Comparison of ENCODE assay signal across 20 mouse cellular contexts in the genomic region with DNA sequence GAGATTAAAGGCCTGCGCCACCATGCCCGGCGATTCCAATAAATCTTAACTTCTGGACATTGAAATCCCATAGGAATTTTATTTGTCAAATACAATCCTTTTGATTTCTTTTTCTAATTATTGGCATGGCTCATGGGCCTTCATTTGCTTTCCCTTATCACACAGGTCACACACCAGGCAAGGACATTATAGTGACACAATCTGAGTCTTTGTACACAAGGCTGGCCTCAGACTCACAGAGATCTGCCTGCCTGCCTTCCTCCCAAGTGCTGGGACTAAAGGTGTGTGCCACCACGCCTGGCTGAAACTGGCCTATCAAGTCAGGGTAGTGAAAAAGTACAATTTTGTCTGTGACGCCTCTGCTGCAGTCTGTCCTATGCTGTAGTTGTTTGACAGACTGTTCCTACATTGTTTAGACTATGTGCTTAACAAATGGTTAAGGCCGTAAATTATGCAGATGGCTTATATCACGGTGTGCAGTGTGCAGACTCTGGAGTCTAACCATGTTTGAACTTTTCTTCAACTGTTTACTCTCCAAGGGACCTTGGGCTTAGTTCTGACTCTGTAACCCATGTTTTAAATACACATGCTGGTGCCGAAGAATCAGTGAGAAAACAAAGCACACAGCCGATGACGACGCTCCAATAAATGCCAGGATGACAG.
DNase-seq lines count a peak whose midpoint lies in the region; ATAC-seq and TF ChIP-seq lines count a peak whose summit lies in the region.
"Had no signal": no experiment of that assay in that cellular context is flagged by ENCODE, and none has a peak within 500 bp of the region (broad histone marks: within the 10 kb centered on the region; RNA-seq: fewer than 3 reads in every experiment).

No protein-coding gene starts in this region.

- no peak overlapping the region for H3K9ac ChIP-seq in kidney, postnatal 0 days (ENCODE audit: low read depth, low read length)
- no peak overlapping the region for H3K9ac ChIP-seq in lung, embryonic 16.5 days (ENCODE audit: low read length)
- H3K9ac ChIP-seq in stomach, embryonic 15.5 days, result no peak overlapping the region
- H3K9ac ChIP-seq: forebrain, embryonic 13.5 days; limb, embryonic 12.5 days had no signal

- H3K36me3 ChIP-seq in kidney, postnatal 0 days (ENCODE audit: insufficient read depth, low read length), result no peaks in the 10 kb centered on the region
- H3K36me3 ChIP-seq in lung, embryonic 16.5 days (ENCODE audit: control insufficient read depth, insufficient read depth, low read length), result peaks cover 5% of the 10 kb centered on the region
- peaks cover 20% of the 10 kb centered on the region for H3K36me3 ChIP-seq in stomach, embryonic 15.5 days

- no peak; the same call in 1 of the 2 replicates for ATAC-seq in kidney, postnatal 0 days (replicated peaks; ENCODE audit: low FRiP score, low read depth)
- ATAC-seq in lung, embryonic 16.5 days (ENCODE audit: low read depth), result peak; percentile 58
- ATAC-seq in stomach, embryonic 15.5 days (ENCODE audit: insufficient read depth, low FRiP score, low read depth), result peak; percentile 80
- ATAC-seq: CD4-positive, CD25-positive, alpha-beta regulatory T cell, adult 4 months; forebrain, embryonic 13.5 days; inflammation-experienced regulatory T-cells, adult 6 months had no signal

- H3K27me3 ChIP-seq in kidney, postnatal 0 days (ENCODE audit: insufficient read depth, low read length), result no peaks in the 10 kb centered on the region
- no peaks in the 10 kb centered on the region for H3K27me3 ChIP-seq in lung, embryonic 16.5 days (ENCODE audit: control insufficient read depth, insufficient read depth, low read depth, low read length)
- H3K27me3 ChIP-seq in stomach, embryonic 15.5 days (replicated peaks), result no peaks in the 10 kb centered on the region
- H3K27me3 ChIP-seq: forebrain, embryonic 13.5 days; limb, embryonic 12.5 days; megakaryocyte, embryonic 14.5 days had no signal

- H3K9me3 ChIP-seq in kidney, postnatal 0 days (replicated peaks; ENCODE audit: low read length), result no peaks in the 10 kb centered on the region
- no peaks in the 10 kb centered on the region for H3K9me3 ChIP-seq in lung, embryonic 16.5 days (ENCODE audit: control insufficient read depth, low read length)
- H3K9me3 ChIP-seq in stomach, embryonic 15.5 days, result no peaks in the 10 kb centered on the region
- H3K9me3 ChIP-seq: forebrain, embryonic 13.5 days; G1E; hindbrain, embryonic 10.5 days; limb, embryonic 12.5 days; megakaryocyte, embryonic 14.5 days had no signal

- TF ChIP-seq CTCF in kidney, postnatal 0 days (IDR thresholded peaks at IDR 0.05; ENCODE audit: low read depth), result no peak

- 48% methylated on average over 11 of the region's 11 CpGs for WGBS in kidney, postnatal 0 days
- WGBS in lung, embryonic 16.5 days, result 47% methylated on average over 11 of the region's 11 CpGs
- 27% methylated on average over 11 of the region's 11 CpGs for WGBS in stomach, embryonic 15.5 days

- no peaks in the 10 kb centered on the region; the same call in 1 of the 2 replicates for H3K4me1 ChIP-seq in kidney, postnatal 0 days (replicated peaks; ENCODE audit: insufficient read depth, low read length)
- peaks cover 11% of the 10 kb centered on the region for H3K4me1 ChIP-seq in lung, embryonic 16.5 days (replicated peaks; ENCODE audit: control insufficient read depth, insufficient read depth, low read length)
- peaks cover 27% of the 10 kb centered on the region for H3K4me1 ChIP-seq in stomach, embryonic 15.5 days
- H3K4me1 ChIP-seq: forebrain, embryonic 13.5 days had no signal

- H3K4me3 ChIP-seq in kidney, postnatal 0 days (replicated peaks; ENCODE audit: low read depth, low read length), result no peak overlapping the region
- no peak overlapping the region for H3K4me3 ChIP-seq in lung, embryonic 16.5 days (ENCODE audit: low read length)
- no peak overlapping the region for H3K4me3 ChIP-seq in stomach, embryonic 15.5 days (replicated peaks)
- H3K4me3 ChIP-seq: forebrain, embryonic 13.5 days; hindbrain, embryonic 10.5 days; left cerebral cortex, adult 2 months; limb, embryonic 12.5 days; megakaryocyte, embryonic 14.5 days had no signal

- peak overlapping the region; percentile 51; the same call in 1 of the 2 replicates for H3K27ac ChIP-seq in kidney, postnatal 0 days
- peak overlapping the region; percentile 63 for H3K27ac ChIP-seq in lung, embryonic 16.5 days (ENCODE audit: low read length)
- H3K27ac ChIP-seq in stomach, embryonic 15.5 days, result peak overlapping the region; percentile 93
- H3K27ac ChIP-seq: forebrain, embryonic 13.5 days; left cerebral cortex, adult 2 months; limb, embryonic 12.5 days had no signal

- no peak overlapping the region for H3K4me2 ChIP-seq in kidney, postnatal 0 days (ENCODE audit: low read length)
- H3K4me2 ChIP-seq in lung, embryonic 16.5 days (ENCODE audit: low read depth, low read length), result no peak overlapping the region
- H3K4me2 ChIP-seq in stomach, embryonic 15.5 days, result no peak overlapping the region
- H3K4me2 ChIP-seq: forebrain, embryonic 13.5 days; heart, embryonic 11.5 days; limb, embryonic 12.5 days had no signal

- DNase-seq in adrenal gland, adult 2 months, result peak; percentile 52
- DNase-seq in adrenal gland, postnatal 10 days, result no peak
- peak; percentile 54 for DNase-seq in kidney, postnatal 0 days (ENCODE audit: low spot score)
- DNase-seq in kidney, adult 18-20 months, result no peak
- DNase-seq in lung, postnatal 25 days (ENCODE audit: low spot score), result no peak
- no peak for DNase-seq in cerebellum, postnatal 14 days
- DNase-seq: cerebellum, adult 9-11 months; lung, adult 2 months; right cerebral cortex, postnatal 25 days had no signal

Comparison
In these comparisons a context has a peak if more than half of its experiments do, and no peak if none do; other contexts are left out.
1. DNase-seq: peak in adrenal gland, adult 2 months (single experiment) and kidney, postnatal 0 days (single experiment); none in adrenal gland, postnatal 10 days (single experiment), kidney, adult 18-20 months (single experiment), lung, postnatal 25 days (single experiment) and cerebellum, postnatal 14 days (0 of 2).
2. Peak in every context shown above with its lines, with median percentiles within 50 percentile points of each other: H3K27ac ChIP-seq.